Mouse (Mus musculus): ENCODE measurements around the gene Ksr2. TPM values are rescaled to one million over a fixed set of nuclear protein-coding genes. Genes with fewer than 3 reads are reported as not detected.

Gene Ksr2
- polyA plus RNA-seq, 1 experiment from 2014 or later, result 0.09 TPM

DNA sequence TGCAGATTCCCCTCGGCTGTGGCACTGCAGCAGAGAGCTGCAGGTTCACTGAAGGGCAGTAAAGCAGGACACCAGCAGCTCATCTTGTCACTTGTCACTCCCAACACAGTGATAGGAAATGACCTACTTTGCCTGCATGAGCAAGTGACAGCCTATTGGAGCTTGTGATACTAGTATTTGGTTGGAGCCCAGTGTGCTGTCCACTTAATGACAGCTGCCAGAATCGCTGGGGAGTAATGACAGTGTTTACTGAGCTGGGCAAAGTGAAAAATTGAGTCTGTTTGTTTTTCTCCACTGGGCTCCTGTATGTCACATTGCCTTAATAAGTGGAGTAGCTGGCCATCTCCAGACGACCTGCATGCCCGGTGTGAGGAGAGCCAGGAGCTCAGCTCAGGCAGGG lies 33.6 kb upstream of the Ksr2 start:
- Histone ChIP-seq H3K27ac (ENCODE audit: low read length) (no peak overlapping the region), H3K4me2 (ENCODE audit: low read depth, low read length) (no peak overlapping the region), H3K4me1 (replicated peaks; ENCODE audit: control insufficient read depth, insufficient read depth, low read length) (no peaks in the 10 kb centered on the region), H3K9me3 (ENCODE audit: control insufficient read depth, low read length) (no peaks in the 10 kb centered on the region), H3K9ac (ENCODE audit: low read length) (no peak overlapping the region), H3K4me3 (ENCODE audit: low read length) (no peak overlapping the region), H3K36me3 (ENCODE audit: control insufficient read depth, insufficient read depth, low read length) (peaks cover 43% of the 10 kb centered on the region), H3K27me3 (ENCODE audit: control insufficient read depth, insufficient read depth, low read depth, low read length) (no peaks in the 10 kb centered on the region)
- no peak for ATAC-seq (ENCODE audit: low read depth)
- 60% methylated on average over 4 of the region's 4 CpGs for WGBS

DNA sequence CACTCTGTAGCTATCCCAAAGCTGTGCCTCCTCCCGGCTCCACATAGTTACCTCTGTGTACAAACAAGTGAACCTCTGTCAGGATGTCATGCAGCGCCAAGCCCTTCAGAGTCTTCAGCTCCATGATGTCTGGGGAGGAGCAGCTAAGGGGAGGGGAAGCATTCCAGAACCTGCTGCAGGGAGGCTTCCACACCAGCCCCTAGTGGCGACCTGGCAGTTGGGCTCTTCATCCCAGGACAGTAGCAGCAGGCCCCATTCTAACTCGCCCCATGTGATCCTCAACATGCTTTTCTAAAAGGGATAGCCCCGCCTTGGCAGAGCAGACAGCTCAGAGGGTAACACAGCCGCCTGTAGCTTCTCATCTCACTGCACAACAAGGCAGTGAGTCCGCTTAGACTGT lies 32.0 kb upstream of the Ksr2 start:
- H3K4me2 ChIP-seq (ENCODE audit: low read depth, low read length), result no peak overlapping the region
- WGBS, result 75% methylated on average over 7 of the region's 7 CpGs
- H3K4me1 ChIP-seq (replicated peaks; ENCODE audit: control insufficient read depth, insufficient read depth, low read length), result no peaks in the 10 kb centered on the region
- H3K4me3 ChIP-seq (ENCODE audit: low read length), result no peak overlapping the region
- no peaks in the 10 kb centered on the region for H3K9me3 ChIP-seq (ENCODE audit: control insufficient read depth, low read length)
- H3K27me3 ChIP-seq (ENCODE audit: control insufficient read depth, insufficient read depth, low read depth, low read length), result no peaks in the 10 kb centered on the region
- no peak overlapping the region for H3K9ac ChIP-seq (ENCODE audit: low read length)
- H3K36me3 ChIP-seq (ENCODE audit: control insufficient read depth, insufficient read depth, low read length), result peaks cover 33% of the 10 kb centered on the region
- H3K27ac ChIP-seq (ENCODE audit: low read length), result no peak overlapping the region
- ATAC-seq (ENCODE audit: low read depth), result no peak

DNA sequence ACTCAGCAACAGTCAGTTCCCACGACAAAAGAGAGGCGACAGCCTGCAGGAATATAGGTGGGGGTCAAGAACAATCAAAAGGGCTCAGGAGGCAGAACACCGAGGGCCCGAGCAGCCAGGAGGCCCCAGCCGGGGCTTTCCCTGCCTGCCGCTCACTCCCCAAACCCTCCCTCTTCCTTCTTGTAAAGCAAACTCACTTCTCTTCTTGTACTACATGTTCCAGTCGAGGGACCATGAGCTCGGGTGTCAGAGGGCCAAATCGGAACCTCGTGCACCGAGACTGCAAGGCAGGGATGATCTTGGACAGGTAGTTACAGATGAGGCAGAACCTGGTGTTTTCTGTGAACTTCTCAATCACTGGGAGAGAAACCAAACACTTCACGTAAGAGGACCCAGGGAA lies 30.6 kb upstream of the Ksr2 start:
- WGBS, result 76% methylated on average over 12 of the region's 12 CpGs
- H3K4me3 ChIP-seq (ENCODE audit: low read length), result no peak overlapping the region
- no peak overlapping the region for H3K27ac ChIP-seq (ENCODE audit: low read length)
- peaks cover 27% of the 10 kb centered on the region for H3K36me3 ChIP-seq (ENCODE audit: control insufficient read depth, insufficient read depth, low read length)
- ATAC-seq (ENCODE audit: low read depth), result no peak
- H3K9ac ChIP-seq (ENCODE audit: low read length), result no peak overlapping the region
- peaks cover 8% of the 10 kb centered on the region for H3K4me1 ChIP-seq (replicated peaks; ENCODE audit: control insufficient read depth, insufficient read depth, low read length)
- H3K9me3 ChIP-seq (ENCODE audit: control insufficient read depth, low read length), result no peaks in the 10 kb centered on the region
- H3K4me2 ChIP-seq (ENCODE audit: low read depth, low read length), result no peak overlapping the region
- no peaks in the 10 kb centered on the region for H3K27me3 ChIP-seq (ENCODE audit: control insufficient read depth, insufficient read depth, low read depth, low read length)

DNA sequence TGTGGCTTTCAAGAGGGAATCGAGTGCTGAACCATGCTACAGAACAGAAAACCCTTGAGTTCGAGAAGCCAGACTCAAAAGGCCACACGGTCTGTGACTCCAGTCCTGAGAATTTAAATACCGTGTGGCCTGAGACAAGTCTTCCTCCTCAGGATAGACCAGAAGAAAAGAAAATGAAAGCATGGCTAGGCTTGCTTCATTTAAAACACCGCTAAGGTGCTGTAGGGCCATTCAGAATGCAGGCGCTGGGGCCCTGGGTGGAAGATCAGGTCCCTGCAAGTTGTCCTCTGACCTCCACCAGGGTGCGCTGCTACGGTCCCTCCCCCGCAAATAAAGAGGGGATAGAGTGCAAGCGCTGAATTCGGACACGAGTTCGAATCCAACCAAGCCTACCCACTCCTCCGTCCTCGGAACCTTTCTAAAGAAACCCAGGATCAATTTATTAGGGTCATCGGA lies 25.5 kb upstream of the Ksr2 start:
- WGBS, result 5% methylated on average over 16 of the region's 16 CpGs
- Histone ChIP-seq H3K4me1 (replicated peaks; ENCODE audit: control insufficient read depth, insufficient read depth, low read length) (peaks cover 9% of the 10 kb centered on the region), H3K36me3 (ENCODE audit: control insufficient read depth, insufficient read depth, low read length) (peaks cover 4% of the 10 kb centered on the region), H3K9me3 (ENCODE audit: control insufficient read depth, low read length) (peaks cover 7% of the 10 kb centered on the region; the same call in 1 of the 2 replicates), H3K9ac (ENCODE audit: low read length) (peak overlapping the region; percentile 91), H3K4me3 (ENCODE audit: low read length) (peak overlapping the region; percentile 80), H3K27ac (ENCODE audit: low read length) (peak overlapping the region; percentile 79), H3K27me3 (ENCODE audit: control insufficient read depth, insufficient read depth, low read depth, low read length) (no peaks in the 10 kb centered on the region), H3K4me2 (ENCODE audit: low read depth, low read length) (peak overlapping the region; percentile 86)
- ATAC-seq (ENCODE audit: low read depth), result peak; percentile 69

DNA sequence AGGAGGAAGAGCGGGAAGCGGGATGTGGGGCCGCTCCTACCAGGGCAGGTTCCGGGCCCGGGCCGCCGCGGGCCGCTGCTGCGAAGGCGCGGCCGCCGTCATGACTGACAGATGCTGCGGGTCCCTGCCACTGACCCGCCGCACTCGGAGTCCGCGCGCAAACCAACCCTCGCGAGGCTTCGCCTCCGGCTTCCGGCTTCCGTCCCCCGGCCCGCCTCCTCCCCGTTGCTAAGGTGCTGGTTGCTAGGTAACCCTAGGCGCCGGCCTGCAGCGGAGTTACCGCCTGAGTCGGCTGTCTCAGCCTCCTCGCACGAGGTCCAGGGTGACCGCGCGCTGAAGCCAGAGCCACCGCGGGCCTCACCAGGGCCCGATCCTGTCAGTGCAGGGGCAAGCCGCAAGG lies 24.9 kb upstream of the Ksr2 start, which contains the start of gene Rfc5:
TSS of gene Rfc5 (minus strand) at position 171 of the 400 bp plus-strand sequence.
- Histone ChIP-seq H3K4me2 (ENCODE audit: low read depth, low read length) (peak within 1 kb of the TSS; percentile 86), H3K9me3 (ENCODE audit: control insufficient read depth, low read length) (peaks cover 7% of the 10 kb centered on the region; the same call in 1 of the 2 replicates), H3K4me3 (ENCODE audit: low read length) (peak within 1 kb of the TSS; percentile 80), H3K36me3 (ENCODE audit: control insufficient read depth, insufficient read depth, low read length) (peaks cover 4% of the 10 kb centered on the region), H3K27ac (ENCODE audit: low read length) (peak within 1 kb of the TSS; percentile 79), H3K9ac (ENCODE audit: low read length) (peak within 1 kb of the TSS; percentile 91), H3K4me1 (replicated peaks; ENCODE audit: control insufficient read depth, insufficient read depth, low read length) (peaks cover 9% of the 10 kb centered on the region), H3K27me3 (ENCODE audit: control insufficient read depth, insufficient read depth, low read depth, low read length) (no peaks in the 10 kb centered on the region)
- WGBS, result under 1% methylated on average over 42 of the region's 44 CpGs
- ATAC-seq (ENCODE audit: low read depth), result peak; percentile 98

DNA sequence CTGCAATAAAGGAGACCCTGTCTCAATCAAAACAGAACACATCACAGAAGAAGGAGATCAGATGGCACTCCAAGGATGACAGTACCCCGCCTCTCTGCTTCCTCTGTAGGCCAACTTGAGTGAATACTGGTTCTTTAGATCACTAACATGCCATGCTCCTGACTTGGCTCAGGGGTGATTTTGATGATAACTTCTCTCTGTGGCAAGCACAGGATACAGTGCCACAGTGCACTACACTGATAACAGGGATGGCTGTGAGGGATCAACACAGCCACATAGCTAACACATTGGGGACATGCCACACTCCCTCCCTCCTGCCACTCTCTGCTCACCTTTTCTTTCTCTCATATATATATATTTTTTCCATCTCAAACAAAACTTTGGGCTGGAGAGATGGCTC lies 22.9 kb upstream of the Ksr2 start:
- no peaks in the 10 kb centered on the region for H3K36me3 ChIP-seq (ENCODE audit: control insufficient read depth, insufficient read depth, low read length)
- WGBS, result 96% methylated on average over 1 of the region's 1 CpGs
- H3K4me2 ChIP-seq (ENCODE audit: low read depth, low read length), result no peak overlapping the region
- ATAC-seq (ENCODE audit: low read depth), result no peak
- H3K9ac ChIP-seq (ENCODE audit: low read length), result no peak overlapping the region
- H3K4me3 ChIP-seq (ENCODE audit: low read length), result no peak overlapping the region
- H3K9me3 ChIP-seq (ENCODE audit: control insufficient read depth, low read length), result peaks cover 7% of the 10 kb centered on the region; the same call in 1 of the 2 replicates
- no peaks in the 10 kb centered on the region for H3K27me3 ChIP-seq (ENCODE audit: control insufficient read depth, insufficient read depth, low read depth, low read length)
- peaks cover 9% of the 10 kb centered on the region for H3K4me1 ChIP-seq (replicated peaks; ENCODE audit: control insufficient read depth, insufficient read depth, low read length)
- H3K27ac ChIP-seq (ENCODE audit: low read length), result no peak overlapping the region

DNA sequence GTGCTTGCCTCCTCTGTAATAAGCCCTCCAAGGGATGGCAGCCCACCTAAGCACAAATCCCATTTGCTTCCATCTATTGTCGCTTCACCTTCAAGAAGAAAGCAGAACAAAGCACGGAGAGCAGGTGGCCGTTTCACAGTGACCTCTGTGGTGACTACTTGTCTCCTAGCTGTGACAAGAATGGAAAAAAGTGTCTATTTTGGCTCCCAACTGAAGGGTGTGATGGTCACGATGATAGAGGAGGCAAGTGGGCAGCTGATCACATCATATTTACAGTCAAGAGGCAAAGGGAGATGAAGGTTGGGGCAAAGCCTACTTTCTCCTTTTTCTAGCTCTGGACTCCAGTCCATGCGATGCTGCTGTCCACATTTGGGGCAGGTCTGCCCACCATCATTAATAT lies 18.0 kb upstream of the Ksr2 start:
- Histone ChIP-seq H3K9me3 (ENCODE audit: control insufficient read depth, low read length) (peaks cover 7% of the 10 kb centered on the region; the same call in 1 of the 2 replicates), H3K4me1 (replicated peaks; ENCODE audit: control insufficient read depth, insufficient read depth, low read length) (no peaks in the 10 kb centered on the region), H3K27me3 (ENCODE audit: control insufficient read depth, insufficient read depth, low read depth, low read length) (no peaks in the 10 kb centered on the region), H3K36me3 (ENCODE audit: control insufficient read depth, insufficient read depth, low read length) (no peaks in the 10 kb centered on the region), H3K27ac (ENCODE audit: low read length) (no peak overlapping the region), H3K4me3 (ENCODE audit: low read length) (no peak overlapping the region), H3K4me2 (ENCODE audit: low read depth, low read length) (no peak overlapping the region), H3K9ac (ENCODE audit: low read length) (no peak overlapping the region)
- 79% methylated on average over 5 of the region's 5 CpGs for WGBS
- ATAC-seq (ENCODE audit: low read depth), result no peak

DNA sequence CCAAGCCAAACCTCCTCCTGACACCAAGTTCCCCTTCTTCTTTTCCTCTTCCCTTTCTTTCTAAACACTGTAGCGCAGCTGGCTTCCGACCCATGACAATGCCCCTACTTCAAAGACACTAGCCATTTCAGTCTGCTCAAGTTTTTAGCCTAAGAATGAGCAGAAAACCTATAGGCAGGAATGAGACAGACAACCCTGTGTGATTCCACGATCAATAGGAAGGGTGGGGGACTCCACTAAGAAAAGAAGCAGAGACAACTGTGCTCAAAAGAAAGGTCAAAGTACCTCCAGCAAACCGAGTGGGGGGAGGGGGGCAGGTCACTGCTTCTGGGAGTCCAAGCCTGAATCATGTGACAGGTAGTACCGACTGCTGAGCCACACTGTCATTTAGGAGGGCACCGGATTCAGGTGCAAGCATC lies 17.2 kb upstream of the Ksr2 start:
- Histone ChIP-seq H3K4me1 (replicated peaks; ENCODE audit: control insufficient read depth, insufficient read depth, low read length) (no peaks in the 10 kb centered on the region), H3K27ac (ENCODE audit: low read length) (no peak overlapping the region), H3K36me3 (ENCODE audit: control insufficient read depth, insufficient read depth, low read length) (no peaks in the 10 kb centered on the region), H3K4me3 (ENCODE audit: low read length) (no peak overlapping the region), H3K9me3 (ENCODE audit: control insufficient read depth, low read length) (peaks cover 7% of the 10 kb centered on the region; the same call in 1 of the 2 replicates), H3K27me3 (ENCODE audit: control insufficient read depth, insufficient read depth, low read depth, low read length) (no peaks in the 10 kb centered on the region), H3K4me2 (ENCODE audit: low read depth, low read length) (no peak overlapping the region), H3K9ac (ENCODE audit: low read length) (no peak overlapping the region)
- 62% methylated on average over 6 of the region's 6 CpGs for WGBS
- no peak for ATAC-seq (ENCODE audit: low read depth)

DNA sequence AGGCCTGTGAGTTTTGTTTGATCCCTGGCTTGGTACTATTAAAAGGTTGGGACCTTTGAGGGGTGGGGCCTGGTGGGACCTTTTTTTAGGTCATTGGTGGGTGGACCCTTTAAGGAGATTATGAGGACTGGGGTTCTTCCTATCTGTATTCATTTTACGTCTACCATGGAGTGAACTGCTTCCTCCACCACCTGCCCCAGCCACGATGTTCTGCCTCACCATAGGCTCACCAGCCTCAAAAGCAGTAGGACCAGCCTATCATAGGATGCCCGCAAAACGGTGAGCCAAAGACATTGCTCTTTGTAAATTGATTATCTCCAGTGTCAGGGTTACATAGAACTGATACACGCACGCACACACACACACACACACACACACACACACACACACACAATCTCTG lies 16.4 kb upstream of the Ksr2 start:
- Histone ChIP-seq H3K4me2 (ENCODE audit: low read depth, low read length) (no peak overlapping the region), H3K36me3 (ENCODE audit: control insufficient read depth, insufficient read depth, low read length) (no peaks in the 10 kb centered on the region), H3K9ac (ENCODE audit: low read length) (no peak overlapping the region), H3K27ac (ENCODE audit: low read length) (no peak overlapping the region), H3K4me3 (ENCODE audit: low read length) (no peak overlapping the region), H3K4me1 (replicated peaks; ENCODE audit: control insufficient read depth, insufficient read depth, low read length) (no peaks in the 10 kb centered on the region), H3K9me3 (ENCODE audit: control insufficient read depth, low read length) (peaks cover 1% of the 10 kb centered on the region; the same call in 1 of the 2 replicates), H3K27me3 (ENCODE audit: control insufficient read depth, insufficient read depth, low read depth, low read length) (no peaks in the 10 kb centered on the region)
- 79% methylated on average over 6 of the region's 6 CpGs for WGBS
- no peak for ATAC-seq (ENCODE audit: low read depth)

Data from lung, embryonic 16.5 days (tissue).